Mouse (Mus musculus): ENCODE results near the gene Kif19a. TPM values are rescaled to one million over a fixed set of nuclear protein-coding genes. Genes with fewer than 3 reads are reported as not detected.
A peak's percentile ranks its signal among the peaks of the same experiment; 100 is the strongest.

Kif19a gene
- 1 to 10 TPM; 2.4 to 3.4 (median 3.1) TPM for total RNA-seq (2022)

DNA sequence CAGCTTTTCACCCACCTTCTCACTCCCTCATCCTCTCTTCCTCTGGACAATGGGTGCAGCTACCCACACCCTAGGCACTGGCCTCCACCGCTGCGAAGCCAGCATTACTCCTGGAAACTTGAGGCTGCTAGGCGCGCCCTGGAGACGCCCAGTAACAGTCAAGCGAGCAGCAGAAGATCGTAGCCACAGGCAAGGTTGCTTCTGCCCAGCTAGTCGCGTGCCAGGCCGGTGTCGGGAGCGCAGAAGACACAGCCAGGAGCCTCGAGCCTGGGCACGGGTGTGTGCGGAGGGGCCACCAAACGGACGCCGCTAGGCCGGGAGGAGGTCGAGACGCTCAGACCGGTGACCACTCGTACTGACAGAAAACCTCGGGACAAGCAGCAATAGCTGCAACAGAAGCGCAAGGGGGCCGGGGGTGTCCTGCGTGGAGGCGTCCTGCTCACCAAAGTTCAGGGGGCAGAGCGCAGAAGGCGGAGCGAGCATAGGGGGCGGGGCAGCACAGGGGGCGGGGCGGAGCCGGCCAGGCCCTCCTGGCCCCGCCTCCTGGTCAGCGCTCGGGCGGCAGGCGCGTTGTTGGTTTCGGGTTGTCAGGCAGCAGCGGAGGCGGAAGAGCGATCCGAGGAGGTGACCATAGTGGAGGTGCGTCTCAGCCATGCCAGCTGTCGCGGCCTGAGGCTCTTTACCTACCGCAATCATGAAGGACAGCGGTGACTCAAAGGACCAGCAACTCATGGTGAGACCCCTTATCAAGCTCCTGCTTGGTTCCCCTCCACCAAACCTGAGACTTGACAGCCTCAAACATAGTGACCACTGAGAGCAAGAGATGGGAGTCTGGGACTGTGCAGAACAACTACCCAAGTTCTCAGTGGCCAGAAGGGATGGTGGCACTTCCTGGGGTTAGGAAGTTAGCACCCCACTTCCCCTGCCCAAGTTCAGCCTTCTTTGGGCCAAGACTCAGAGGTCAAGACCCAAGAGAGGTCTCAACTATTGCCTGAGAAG is at the start of gene Kif19a:
Gene Kif19a, plus strand, starts transcription at position 569 of the 999 bp plus-strand sequence.
- DNase-seq (ENCODE audit: low spot score in 2 of 2): no peak

DNA sequence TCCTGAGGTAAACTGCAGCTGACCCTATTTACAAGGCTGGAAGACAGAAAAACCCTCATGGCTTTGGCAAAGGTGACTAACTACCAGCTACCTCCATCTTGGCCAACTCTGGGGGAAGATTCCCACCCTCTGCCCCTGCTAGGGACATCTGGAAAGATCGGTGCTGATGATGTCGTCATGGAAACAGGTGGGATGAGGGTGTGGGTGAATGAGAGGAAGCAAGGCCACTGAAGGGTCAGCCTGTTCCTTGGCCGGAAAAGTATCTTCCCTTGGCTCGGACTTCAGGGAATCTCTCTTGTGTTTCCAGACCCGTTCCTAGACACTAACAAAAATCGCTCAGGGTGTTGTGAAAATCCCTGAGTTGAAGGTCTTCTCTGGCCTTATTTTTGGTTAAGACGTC is 49.7 kb upstream of the Kif19a start:
- no peak for DNase-seq (ENCODE audit: low spot score in 2 of 2)

GRCm38 (mm10) chr11:114720535-114720934 is 44.7 kb upstream of the Kif19a start:
- DNase-seq (ENCODE audit: low spot score in 2 of 2): no peak

GRCm38 (mm10) chr11:114722438-114722837 is 42.8 kb upstream of the Kif19a start:
- DNase-seq (ENCODE audit: low spot score in 2 of 2): no peak

- no peak for DNase-seq (ENCODE audit: low spot score in 2 of 2)
These were observed 42.2 kb upstream of the Kif19a start for GRCm38 (mm10) chr11:114723030-114723429.

GRCm38 (mm10) chr11:114724787-114725590 is 40.2 kb upstream of the Kif19a start:
- DNase-seq (ENCODE audit: low spot score in 2 of 2): peak in 1 of 2 experiments; percentile 60

- DNase-seq (ENCODE audit: low spot score in 2 of 2): peak; percentile 37 to 72
These were observed 38.0 kb upstream of the Kif19a start, which contains the start of gene Dnaic2 for GRCm38 (mm10) chr11:114726965-114727825. Dnaic2 (plus strand) TSS chr11:114727408.

DNA sequence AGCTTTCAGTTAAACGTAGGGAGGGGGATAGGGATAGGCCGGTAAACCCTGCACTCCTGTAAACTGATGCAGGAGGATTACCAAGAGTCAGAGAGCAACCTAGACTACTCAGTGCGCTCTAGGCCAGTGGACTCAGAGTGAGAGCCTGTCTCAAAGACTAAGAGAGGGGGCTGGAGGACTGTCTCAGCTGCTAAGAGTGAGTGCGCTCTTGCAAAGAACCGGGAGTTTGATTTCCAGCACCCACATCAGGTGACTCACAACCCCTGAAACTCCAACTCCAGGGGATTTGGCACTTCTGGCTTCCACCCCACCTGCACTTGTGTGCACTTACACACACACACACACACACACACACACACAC is 37.4 kb upstream of the Kif19a start:
- DNase-seq (ENCODE audit: low spot score in 2 of 2): no peak

GRCm38 (mm10) chr11:114728333-114728732 is 36.9 kb upstream of the Kif19a start:
- DNase-seq (ENCODE audit: low spot score in 2 of 2): no peak

DNA sequence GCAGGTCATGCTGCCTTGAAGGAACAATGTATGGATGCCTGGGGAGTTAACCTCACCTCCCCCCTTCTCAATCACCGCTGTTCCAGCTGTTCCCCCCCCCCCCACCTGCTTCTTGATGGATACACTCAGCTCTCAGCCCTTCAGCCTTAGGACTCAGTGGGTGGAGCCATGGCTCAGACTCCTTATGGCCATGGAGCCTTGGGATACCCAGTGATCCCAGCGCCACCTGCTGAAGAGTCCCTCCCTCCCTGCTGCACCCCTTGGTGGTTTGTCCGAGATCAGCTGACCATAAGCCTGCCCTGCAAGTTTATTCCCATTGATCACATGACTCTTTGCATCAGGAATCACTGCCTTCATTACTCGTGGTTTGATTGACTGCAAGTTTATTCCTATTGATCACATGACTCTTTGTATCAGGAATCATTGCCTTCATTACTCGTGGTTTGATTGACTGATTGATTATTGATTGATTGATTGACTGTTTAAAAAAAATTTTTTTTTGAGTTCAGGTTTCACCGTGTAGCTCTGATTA is 35.3 kb upstream of the Kif19a start:
- no peak for DNase-seq (ENCODE audit: low spot score in 2 of 2)

GRCm38 (mm10) chr11:114731711-114732110 is 33.5 kb upstream of the Kif19a start:
- DNase-seq (ENCODE audit: low spot score in 2 of 2): no peak

- DNase-seq (ENCODE audit: low spot score in 2 of 2): no peak
These were observed 32.3 kb upstream of the Kif19a start for GRCm38 (mm10) chr11:114732890-114733289.

DNA sequence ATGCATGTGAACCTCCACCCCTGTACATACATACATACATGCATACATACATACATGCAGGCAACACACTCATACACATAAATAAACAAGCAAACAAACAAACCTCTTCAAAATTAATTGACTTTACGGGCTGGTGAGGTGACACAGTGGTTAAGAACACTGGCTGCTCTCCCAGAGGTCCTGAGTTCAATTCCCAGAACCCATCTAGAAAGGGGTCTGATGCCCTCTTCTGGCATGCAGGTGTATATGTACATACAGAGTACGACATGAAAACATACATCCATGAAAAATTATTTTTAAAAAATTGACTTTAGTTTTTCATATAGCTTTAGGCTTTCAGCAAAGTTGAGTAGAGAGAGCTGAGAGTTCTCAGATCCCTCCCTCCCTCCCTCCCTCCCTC is 29.1 kb upstream of the Kif19a start:
- no peak for DNase-seq (ENCODE audit: low spot score in 2 of 2)

DNA sequence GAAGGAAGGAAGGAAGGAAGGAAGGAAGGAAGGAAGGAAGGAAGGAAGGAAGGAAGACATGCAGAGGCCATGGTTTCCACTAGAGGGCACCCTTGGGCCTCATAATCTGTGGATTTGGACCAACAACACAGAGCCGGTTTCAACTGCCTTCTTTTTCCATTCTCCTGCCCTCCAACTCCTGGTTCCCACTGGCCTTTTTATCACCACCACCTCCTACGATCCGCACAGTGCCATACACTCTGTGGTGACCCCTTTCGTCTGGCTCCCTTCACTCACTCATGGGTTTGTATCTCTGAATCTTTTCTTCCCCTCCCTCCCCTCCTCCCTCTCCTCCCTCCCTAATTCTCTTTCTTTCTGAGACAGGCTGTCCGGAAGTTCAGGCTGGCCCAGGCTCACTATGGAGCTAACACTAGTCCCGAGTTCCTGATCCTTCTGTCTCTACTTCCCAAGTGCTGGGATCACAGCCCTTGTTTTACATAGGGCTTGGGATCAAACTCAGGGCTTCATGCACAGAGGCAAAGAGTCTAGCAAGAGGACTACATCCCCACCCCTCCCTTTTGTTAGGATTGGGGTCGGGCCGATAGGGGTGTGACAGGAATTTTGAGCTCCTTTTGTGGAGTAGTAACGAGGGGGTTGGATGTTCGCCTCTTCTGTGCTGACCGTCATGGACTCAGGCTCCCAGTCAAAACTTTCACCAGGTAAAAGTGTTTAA is 28.1 kb upstream of the Kif19a start:
- DNase-seq (ENCODE audit: low spot score in 2 of 2): peak in 1 of 2 experiments; percentile 23

GRCm38 (mm10) chr11:114740598-114740997 is 24.6 kb upstream of the Kif19a start:
- no peak for DNase-seq (ENCODE audit: low spot score in 2 of 2)

DNA sequence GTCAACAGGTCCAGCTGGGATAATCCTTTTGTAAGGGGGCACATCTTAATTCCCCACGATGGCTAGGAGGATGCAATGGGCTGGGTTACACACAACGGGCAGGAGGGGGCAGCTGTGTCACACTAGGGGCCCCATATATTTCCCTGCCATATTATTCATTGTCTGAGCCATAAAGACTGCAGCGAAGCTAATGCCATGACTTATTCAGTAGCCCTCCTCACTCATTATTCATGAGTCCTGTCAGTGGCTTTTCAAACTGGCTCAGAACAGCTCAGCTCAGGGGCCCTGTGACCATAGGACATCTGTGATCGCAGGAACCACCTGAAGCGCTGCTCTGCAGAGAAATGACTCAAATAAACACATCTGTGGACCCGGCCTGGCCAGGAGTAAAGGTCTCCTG is 23.7 kb upstream of the Kif19a start:
- no peak for DNase-seq (ENCODE audit: low spot score in 2 of 2)

DNA sequence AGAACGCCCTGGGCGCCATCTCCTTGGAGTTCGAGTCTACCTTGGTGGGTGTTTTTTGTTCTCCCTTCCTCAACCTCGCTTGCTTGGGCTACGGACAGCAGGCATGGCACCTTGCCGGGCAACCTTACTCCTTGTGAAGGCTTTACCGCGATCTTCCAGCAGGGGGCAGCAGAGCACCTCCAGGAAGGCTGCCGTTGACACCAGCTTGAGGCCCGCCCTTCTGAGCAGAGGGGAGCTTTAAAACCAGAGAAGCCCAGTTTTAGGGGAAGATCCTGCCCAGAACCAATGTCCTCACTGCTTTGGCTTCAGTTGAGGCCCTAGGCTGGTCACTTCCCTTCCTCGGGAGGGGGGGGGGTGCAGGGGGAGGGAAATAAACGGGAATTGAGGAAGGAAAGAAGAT is 20.1 kb upstream of the Kif19a start:
- peak; percentile 66 to 96 for DNase-seq (ENCODE audit: low spot score in 2 of 2)

DNA sequence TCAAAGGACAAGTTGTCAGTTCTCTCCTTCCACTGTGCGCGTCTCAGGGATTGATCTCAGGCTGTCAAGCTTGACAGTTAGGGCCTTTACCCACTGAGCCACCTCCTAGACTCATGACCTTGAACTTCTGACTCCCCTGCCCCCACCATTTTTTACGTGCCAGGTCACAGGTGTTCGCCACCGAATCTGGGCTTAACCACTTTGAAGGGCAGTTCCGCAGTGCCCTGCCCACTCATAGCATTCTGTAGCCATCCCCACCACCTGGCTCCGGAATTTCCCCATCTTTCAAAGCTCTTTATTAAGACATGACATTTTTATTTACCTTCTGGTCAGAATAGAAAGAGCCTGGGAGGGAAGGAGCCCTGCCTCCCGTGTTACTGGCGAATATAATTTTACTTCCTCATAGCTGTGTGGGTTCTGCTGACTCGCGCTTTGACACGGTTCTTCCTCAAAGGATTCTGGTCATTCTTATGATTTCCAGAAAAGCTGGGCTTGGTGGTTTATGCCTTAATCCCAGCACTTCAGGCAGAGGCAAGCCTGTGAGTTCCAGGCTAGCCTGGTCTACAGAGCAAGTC is 17.5 kb upstream of the Kif19a start:
- DNase-seq (ENCODE audit: low spot score in 2 of 2): no peak

DNA sequence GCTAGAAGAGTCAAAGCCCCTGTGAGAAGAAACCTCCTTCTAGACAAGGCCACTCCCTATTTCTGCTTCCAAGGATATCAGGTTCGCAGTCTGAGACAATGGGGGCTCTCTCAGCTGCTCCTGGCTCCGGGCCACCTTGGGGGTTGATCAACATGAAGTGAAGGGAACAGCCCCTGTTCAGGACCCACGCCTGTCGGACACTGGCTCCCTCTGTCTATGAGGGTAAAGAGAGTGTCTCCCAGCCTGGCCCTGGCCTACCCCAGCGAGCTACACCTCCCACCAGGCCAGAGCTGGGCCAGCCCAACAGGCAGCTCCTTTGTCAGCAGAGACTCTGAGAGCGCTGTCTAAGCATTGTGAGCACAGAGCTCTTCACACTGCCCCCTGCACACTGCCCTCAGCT is 4.7 kb downstream of the Kif19a start:
- no peak for DNase-seq (ENCODE audit: low spot score in 2 of 2)

- no peak for DNase-seq (ENCODE audit: low spot score in 2 of 2)
These were observed 6.7 kb downstream of the Kif19a start for GRCm38 (mm10) chr11:114771896-114772295.
